Mouse (Mus musculus): ENCODE results near the gene Brsk1.

DNA sequence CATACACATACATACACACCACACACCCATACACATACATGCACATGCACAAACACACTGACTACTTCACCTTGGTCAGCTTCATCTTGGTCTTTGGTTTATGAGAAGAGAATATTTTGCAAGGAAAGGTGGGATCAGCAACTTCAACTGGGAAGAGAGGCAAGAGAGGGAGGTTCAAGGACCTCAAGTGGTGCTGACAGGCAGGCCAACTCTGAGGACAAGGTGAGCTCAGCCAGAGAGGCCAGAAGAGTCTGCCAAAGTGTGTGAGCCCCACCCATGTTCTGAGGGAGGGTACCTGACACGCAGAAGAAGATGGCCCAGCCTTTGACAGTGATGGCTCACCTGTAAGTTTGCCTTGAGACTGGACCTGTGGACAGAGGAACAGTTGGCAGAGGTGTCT is 69.3 kb downstream of the Brsk1 start:
- no peak for TF ChIP-seq CTCF (IDR thresholded peaks at IDR 0.05)
- no peak for TF ChIP-seq POLR2A (IDR thresholded peaks at IDR 0.05; ENCODE audit: insufficient read depth, low read depth, low read length)

Data from heart, adult 2 months (tissue).